Mouse (Mus musculus) heart, adult 9 months (tissue): ENCODE data around the gene Olfr1351.
"Not testable (repeated sequence)": the region's sequence is repeated elsewhere in the genome, so short reads cannot be mapped to it uniquely, and the experiment has no call there.

Experiments used
- DNase-seq, 2 experiments: peaks; one replicate each; pipeline ENCODE4 v3.0.0; 2022; ENCODE audit warnings: low spot score in 2 of 2

Gene Olfr1351

DNA sequence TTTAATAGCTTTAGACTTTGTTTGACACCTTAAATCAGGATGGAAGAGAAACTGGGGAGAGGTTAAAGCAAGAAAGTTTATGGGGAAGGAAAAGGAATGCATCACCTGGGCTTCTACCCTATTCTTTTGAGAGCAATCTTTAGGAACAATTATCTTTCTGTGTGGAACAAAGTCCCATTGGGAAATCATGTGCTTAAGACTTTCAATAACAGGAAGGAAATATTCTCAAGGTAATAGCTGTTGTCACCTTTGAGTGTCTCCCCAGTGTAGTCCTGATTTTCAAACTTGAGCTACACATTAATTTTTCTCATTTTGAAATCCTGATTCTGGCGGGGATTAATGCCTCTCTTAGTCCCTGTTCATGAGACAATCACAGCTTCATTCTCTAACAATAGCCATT lies at the start of gene Olfr1351:
Olfr1351 (plus strand) TSS at position 301 of the 400 bp plus-strand sequence.
- DNase-seq = no peak

DNA sequence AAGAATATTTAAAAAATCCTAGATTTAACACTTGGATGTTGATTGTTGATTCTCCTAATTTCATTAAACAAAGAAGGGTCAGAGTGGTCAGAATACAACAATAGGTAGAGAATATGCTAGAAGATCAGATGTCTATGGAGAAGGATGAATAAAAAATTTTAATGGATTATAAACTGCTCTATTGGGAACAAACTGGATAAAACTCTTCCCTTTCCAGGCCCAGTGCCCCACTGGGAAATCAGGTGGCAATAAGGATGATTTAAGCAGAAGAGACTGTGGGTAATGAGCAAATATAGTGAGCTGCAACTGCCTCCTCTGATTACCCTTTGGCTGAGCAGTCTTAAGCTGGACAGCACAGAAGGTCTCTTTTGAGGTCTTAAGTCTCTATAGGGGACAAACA lies 49.3 kb upstream of the Olfr1351 start, which contains the start of gene Olfr1353:
Olfr1353 (plus strand) TSS at position 301 of the 400 bp plus-strand sequence.
- not testable (repeated sequence) for DNase-seq

DNA sequence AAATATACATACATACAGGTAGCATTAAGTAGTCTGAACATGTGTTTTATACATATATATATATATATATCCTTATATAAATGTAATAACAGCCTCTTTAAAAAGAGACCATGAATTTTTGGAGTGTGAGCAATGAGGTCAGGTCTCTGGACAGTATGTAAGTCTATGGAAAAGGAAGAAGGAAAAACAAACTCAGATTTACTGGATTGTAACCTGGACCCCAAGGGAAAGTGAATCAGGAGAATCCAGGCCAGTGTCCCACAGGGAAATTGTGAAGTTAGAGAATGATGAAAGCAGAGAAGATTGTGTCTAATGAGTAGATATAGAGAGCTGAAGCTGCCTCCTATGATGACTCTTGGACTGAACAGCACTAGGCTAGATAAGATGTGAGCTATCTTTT lies 31.5 kb upstream of the Olfr1351 start, which contains the start of gene Olfr1352:
Olfr1352 (plus strand) TSS at position 301 of the 400 bp plus-strand sequence.
- DNase-seq = no peak

DNA sequence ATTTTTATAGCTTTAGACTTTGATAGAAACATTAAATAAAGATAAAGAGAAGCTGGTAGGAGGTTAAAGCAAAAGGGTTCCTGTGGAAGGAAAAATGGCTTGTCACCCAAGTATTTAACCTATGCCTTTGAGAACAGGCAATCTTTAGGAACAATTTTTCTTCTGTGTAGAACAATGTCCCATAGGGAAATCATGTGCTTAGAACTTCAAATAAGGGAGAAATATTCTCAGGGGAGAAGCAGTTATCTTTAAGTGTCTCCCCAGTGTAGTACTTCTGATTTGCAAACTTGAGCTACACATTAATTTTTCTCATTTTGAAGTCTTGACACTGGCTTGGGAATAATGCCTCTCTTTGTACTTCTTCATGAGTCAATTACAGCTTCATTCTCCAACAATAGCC lies 16.2 kb downstream of the Olfr1351 start, which contains the start of gene Olfr57:
Olfr57 (plus strand) TSS at position 301 of the 400 bp plus-strand sequence.
- DNase-seq = no peak

DNA sequence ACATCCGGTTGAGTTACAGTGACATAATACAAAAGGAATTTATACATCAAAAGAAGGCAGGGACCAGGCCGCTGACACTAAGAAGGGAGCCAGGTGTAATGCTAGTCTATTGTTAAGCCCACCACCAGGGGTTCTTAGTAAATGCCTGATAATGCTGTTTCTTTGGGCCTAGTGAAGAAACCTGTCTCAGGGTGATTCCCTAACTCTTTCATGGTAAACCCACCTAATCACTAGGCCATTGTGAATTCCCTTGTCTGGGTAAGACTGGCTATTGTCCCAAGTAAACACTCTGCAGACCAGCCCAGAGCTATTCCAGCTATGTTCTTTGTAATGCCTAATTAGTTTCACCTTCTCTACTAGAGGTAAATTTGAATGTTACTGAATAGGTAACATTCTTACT lies 30.2 kb downstream of the Olfr1351 start:
- not testable (repeated sequence) for DNase-seq

DNA sequence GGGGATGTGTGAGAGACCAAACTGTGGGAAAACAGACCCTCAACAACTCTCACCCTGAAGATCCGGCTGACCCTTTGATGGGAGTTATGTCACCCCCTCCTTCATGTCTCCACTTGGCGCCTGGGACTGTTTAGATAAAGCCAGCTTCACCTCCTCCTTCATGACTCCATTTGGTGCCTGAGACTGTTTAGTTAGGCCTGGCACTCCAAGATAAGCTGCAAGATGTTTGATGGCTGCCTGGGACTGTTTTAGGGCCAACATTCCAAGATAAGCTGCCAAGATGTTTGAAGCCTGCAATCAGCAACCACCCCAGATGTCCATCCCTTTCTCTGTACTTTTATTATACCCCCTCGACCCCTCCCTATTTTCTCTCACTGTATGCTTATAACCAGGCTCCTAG lies 45.1 kb downstream of the Olfr1351 start:
- not testable (repeated sequence) for DNase-seq
